22 mouse cellular contexts compared by ENCODE assay signal in genomic region chr11:8455650-8456049, GRCm38 (mm10).
DNase-seq lines count a peak whose midpoint lies in the region; ATAC-seq and TF ChIP-seq lines count a peak whose summit lies in the region.
"Had no signal": no experiment of that assay in that cellular context is flagged by ENCODE, and none has a peak within 500 bp of the region (broad histone marks: within the 10 kb centered on the region; RNA-seq: fewer than 3 reads in every experiment).

No protein-coding gene starts in this region.

- no peak for TF ChIP-seq POLR2A in liver, adult 2 months (IDR thresholded peaks at IDR 0.05; ENCODE audit: extremely low read depth, insufficient read depth, low read length)
- TF ChIP-seq POLR2A in cortical plate, adult 2 months (IDR thresholded peaks at IDR 0.05; ENCODE audit: extremely low read depth, insufficient read depth, low read length), result no peak

- no peak overlapping the region for H3K4me2 ChIP-seq in hindbrain, embryonic 13.5 days
- no peak overlapping the region for H3K4me2 ChIP-seq in hindbrain, embryonic 12.5 days (replicated peaks)
- no peak overlapping the region for H3K4me2 ChIP-seq in liver, embryonic 12.5 days
- H3K4me2 ChIP-seq in midbrain, embryonic 15.5 days, result no peak overlapping the region
- H3K4me2 ChIP-seq: embryonic facial prominence, embryonic 12.5 days; hindbrain, embryonic 14.5 days; liver, embryonic 11.5 days; midbrain, embryonic 12.5 days; neural tube, embryonic 13.5 days had no signal

- no peaks in the 10 kb centered on the region for H3K36me3 ChIP-seq in hindbrain, embryonic 13.5 days
- H3K36me3 ChIP-seq in hindbrain, embryonic 12.5 days, result peaks cover 3% of the 10 kb centered on the region; the same call in 1 of the 2 replicates
- peaks cover 6% of the 10 kb centered on the region; the same call in 1 of the 2 replicates for H3K36me3 ChIP-seq in liver, adult 2 months (ENCODE audit: control insufficient read depth, insufficient read depth, low read length)
- peaks cover 16% of the 10 kb centered on the region for H3K36me3 ChIP-seq in liver, embryonic 12.5 days
- H3K36me3 ChIP-seq in midbrain, embryonic 15.5 days (replicated peaks), result no peaks in the 10 kb centered on the region
- H3K36me3 ChIP-seq: midbrain, embryonic 12.5 days had no signal

- H3K9ac ChIP-seq in hindbrain, embryonic 13.5 days, result no peak overlapping the region
- H3K9ac ChIP-seq in hindbrain, embryonic 12.5 days, result no peak overlapping the region
- H3K9ac ChIP-seq in liver, adult 2 months (ENCODE audit: low read depth, low read length), result no peak overlapping the region
- H3K9ac ChIP-seq in liver, embryonic 12.5 days, result no peak overlapping the region
- no peak overlapping the region for H3K9ac ChIP-seq in midbrain, embryonic 15.5 days
- H3K9ac ChIP-seq: embryonic facial prominence, embryonic 12.5 days; hindbrain, embryonic 14.5 days; midbrain, embryonic 12.5 days had no signal

- ATAC-seq in hindbrain, embryonic 13.5 days (ENCODE audit: low FRiP score), result no peak
- ATAC-seq in hindbrain, embryonic 12.5 days (ENCODE audit: low FRiP score), result no peak
- no peak for ATAC-seq in liver, embryonic 12.5 days
- ATAC-seq in midbrain, embryonic 15.5 days (replicated peaks), result no peak
- ATAC-seq: intestine, postnatal 0 days had no signal

- peaks cover 51% of the 10 kb centered on the region for H3K4me1 ChIP-seq in hindbrain, embryonic 13.5 days (replicated peaks)
- H3K4me1 ChIP-seq in hindbrain, embryonic 12.5 days, result peaks cover 36% of the 10 kb centered on the region
- H3K4me1 ChIP-seq in liver, adult 2 months (ENCODE audit: control insufficient read depth, insufficient read depth, low read length), result peaks cover 4% of the 10 kb centered on the region; the same call in 1 of the 2 replicates
- peaks cover 7% of the 10 kb centered on the region; the same call in 1 of the 2 replicates for H3K4me1 ChIP-seq in liver, embryonic 12.5 days
- H3K4me1 ChIP-seq in cortical plate, adult 2 months (ENCODE audit: control insufficient read depth, insufficient read depth, low read length), result peaks cover 6% of the 10 kb centered on the region; the same call in 1 of the 2 replicates
- H3K4me1 ChIP-seq in midbrain, embryonic 15.5 days, result peaks cover 30% of the 10 kb centered on the region

- DNase-seq in liver, adult 2 months (ENCODE audit: extremely low read depth, low read depth, low spot score), result no peak
- peak; percentile 40 for DNase-seq in 416B (ENCODE audit: low read depth)
- DNase-seq in urinary bladder, adult 18-20 months (ENCODE audit: low spot score in 2 of 2), result no peak
- DNase-seq: adrenal gland, adult 8-10 months; cerebellum, adult 8-10 months; gastrocnemius, postnatal 25 days; kidney, postnatal 10 days; spleen, adult 18-20 months; thymus, postnatal 4 days had no signal

- H3K27ac ChIP-seq in hindbrain, embryonic 13.5 days, result peak overlapping the region; percentile 78
- no peak overlapping the region for H3K27ac ChIP-seq in hindbrain, embryonic 12.5 days
- peak overlapping the region; percentile 42 for H3K27ac ChIP-seq in liver, adult 2 months (replicated peaks; ENCODE audit: insufficient read depth, low read depth, low read length)
- H3K27ac ChIP-seq in liver, embryonic 12.5 days, result no peak overlapping the region
- H3K27ac ChIP-seq in cortical plate, adult 2 months (ENCODE audit: insufficient read depth, low read length), result peak overlapping the region; percentile 76; the same call in 1 of the 2 replicates
- no peak overlapping the region for H3K27ac ChIP-seq in midbrain, embryonic 15.5 days
- H3K27ac ChIP-seq: macrophage had no signal

- peaks cover 4% of the 10 kb centered on the region; the same call in 1 of the 2 replicates for H3K79me2 ChIP-seq in liver, adult 2 months (ENCODE audit: control insufficient read depth, insufficient read depth, low read length)

- TF ChIP-seq CTCF in liver, adult 2 months (IDR thresholded peaks at IDR 0.05; ENCODE audit: low read depth, low read length), result no peak
- no peak for TF ChIP-seq CTCF in cortical plate, adult 2 months (IDR thresholded peaks at IDR 0.05; ENCODE audit: extremely low read depth, insufficient read depth, low read length)

- no peaks in the 10 kb centered on the region for H3K27me3 ChIP-seq in hindbrain, embryonic 13.5 days
- no peaks in the 10 kb centered on the region for H3K27me3 ChIP-seq in hindbrain, embryonic 12.5 days
- H3K27me3 ChIP-seq in liver, adult 2 months (ENCODE audit: control insufficient read depth, insufficient read depth, low read length), result no peaks in the 10 kb centered on the region
- no peaks in the 10 kb centered on the region for H3K27me3 ChIP-seq in liver, embryonic 12.5 days (replicated peaks)
- no peaks in the 10 kb centered on the region for H3K27me3 ChIP-seq in midbrain, embryonic 15.5 days (replicated peaks)
- H3K27me3 ChIP-seq: embryonic facial prominence, embryonic 12.5 days; midbrain, embryonic 12.5 days; neural tube, embryonic 13.5 days had no signal

- no peak overlapping the region for H3K4me3 ChIP-seq in hindbrain, embryonic 13.5 days
- no peak overlapping the region for H3K4me3 ChIP-seq in hindbrain, embryonic 12.5 days
- H3K4me3 ChIP-seq in liver, adult 2 months (ENCODE audit: insufficient read depth, low read depth, low read length), result no peak overlapping the region
- no peak overlapping the region for H3K4me3 ChIP-seq in liver, embryonic 12.5 days
- no peak overlapping the region for H3K4me3 ChIP-seq in cortical plate, adult 2 months (ENCODE audit: insufficient read depth, low read length)
- no peak overlapping the region for H3K4me3 ChIP-seq in midbrain, embryonic 15.5 days
- H3K4me3 ChIP-seq: embryonic facial prominence, embryonic 12.5 days; erythroblast, embryonic 14.5 days; midbrain, embryonic 12.5 days; neural tube, embryonic 13.5 days had no signal

- H3K9me3 ChIP-seq in hindbrain, embryonic 13.5 days, result no peaks in the 10 kb centered on the region
- H3K9me3 ChIP-seq in hindbrain, embryonic 12.5 days (replicated peaks), result no peaks in the 10 kb centered on the region
- no peaks in the 10 kb centered on the region for H3K9me3 ChIP-seq in liver, embryonic 12.5 days (replicated peaks)
- no peaks in the 10 kb centered on the region for H3K9me3 ChIP-seq in midbrain, embryonic 15.5 days
- H3K9me3 ChIP-seq: embryonic facial prominence, embryonic 12.5 days; midbrain, embryonic 12.5 days; neural tube, embryonic 13.5 days had no signal

- 79% methylated on average over 6 of the region's 6 CpGs for WGBS in hindbrain, embryonic 13.5 days
- WGBS in hindbrain, embryonic 12.5 days, result 84% methylated on average over 6 of the region's 6 CpGs
- WGBS in liver, adult 2 months, result 79% methylated on average over 6 of the region's 6 CpGs
- WGBS in liver, embryonic 12.5 days (ENCODE audit: insufficient replicate concordance), result 65% methylated on average over 6 of the region's 6 CpGs
- 87% methylated on average over 6 of the region's 6 CpGs for WGBS in midbrain, embryonic 15.5 days

Comparison
In these comparisons a context has a peak if more than half of its experiments do, and no peak if none do; other contexts are left out.
1. H3K27ac ChIP-seq: peak in hindbrain, embryonic 13.5 days (single experiment), liver, adult 2 months (single experiment) and cortical plate, adult 2 months (single experiment); none in hindbrain, embryonic 12.5 days (single experiment), liver, embryonic 12.5 days (single experiment) and midbrain, embryonic 15.5 days (single experiment).